Mouse (Mus musculus): Measurements from ENCODE around the gene Trak1. TPM values are rescaled to one million over a fixed set of nuclear protein-coding genes. Genes with fewer than 3 reads are reported as not detected.

The Trak1 gene
- polyA plus RNA-seq (2016; fragmentation: Nextera tagmentation; extraction: Ambion mirVana): 9.6 and 12.2 TPM in 2 replicates

GRCm38 (mm10) chr9:121297171-121298064, at the start of gene Trak1:
Trak1 (plus strand) TSS chr9:121297502.
- H3K36me3 ChIP-seq: no peaks in the 10 kb centered on the region
- WGBS: under 1% methylated on average over 84 of the region's 116 CpGs
- no peaks in the 10 kb centered on the region for H3K9me3 ChIP-seq (replicated peaks)
- peak within 1 kb of the TSS; percentile 92 for H3K4me3 ChIP-seq
- DNase-seq (ENCODE audit: low spot score): peak; percentile 80
- H3K27me3 ChIP-seq (ENCODE audit: low read depth, poor library complexity, severe bottlenecking): peaks cover 46% of the 10 kb centered on the region
- peak within 1 kb of the TSS; percentile 92 for H3K27ac ChIP-seq
- peaks cover 47% of the 10 kb centered on the region for H3K4me1 ChIP-seq

- Histone ChIP-seq H3K4me3 (no peak overlapping the region), H3K27ac (no peak overlapping the region), H3K27me3 (ENCODE audit: low read depth, poor library complexity, severe bottlenecking) (no peaks in the 10 kb centered on the region), H3K4me1 (no peaks in the 10 kb centered on the region; the same call in 1 of the 2 replicates), H3K36me3 (no peaks in the 10 kb centered on the region), H3K9me3 (replicated peaks) (no peaks in the 10 kb centered on the region)
- peak; percentile 91 for DNase-seq (ENCODE audit: low spot score)
- 71% methylated on average over 12 of the region's 12 CpGs for WGBS
Observed at GRCm38 (mm10) chr9:121247956-121248775, 49.1 kb upstream of the Trak1 start.

- Histone ChIP-seq H3K36me3 (peaks cover 3% of the 10 kb centered on the region), H3K27ac (0 out of 2 replicates have a peak overlapping the region, but pooled peaks have one; percentile 3), H3K27me3 (ENCODE audit: low read depth, poor library complexity, severe bottlenecking) (no peaks in the 10 kb centered on the region), H3K4me1 (no peaks in the 10 kb centered on the region; the same call in 1 of the 2 replicates), H3K4me3 (no peak overlapping the region), H3K9me3 (replicated peaks) (no peaks in the 10 kb centered on the region)
- no peak for DNase-seq (ENCODE audit: low spot score)
- WGBS: 51% methylated on average over 14 of the region's 14 CpGs
Observed at GRCm38 (mm10) chr9:121249805-121250204, 47.5 kb upstream of the Trak1 start.

GRCm38 (mm10) chr9:121250854-121251253, 46.4 kb upstream of the Trak1 start:
- no peaks in the 10 kb centered on the region for H3K27me3 ChIP-seq (ENCODE audit: low read depth, poor library complexity, severe bottlenecking)
- WGBS: 95% methylated on average over 11 of the region's 11 CpGs
- H3K4me1 ChIP-seq: no peaks in the 10 kb centered on the region; the same call in 1 of the 2 replicates
- H3K27ac ChIP-seq: no peak overlapping the region
- no peaks in the 10 kb centered on the region for H3K9me3 ChIP-seq (replicated peaks)
- peaks cover 4% of the 10 kb centered on the region for H3K36me3 ChIP-seq
- no peak overlapping the region for H3K4me3 ChIP-seq
- no peak for DNase-seq (ENCODE audit: low spot score)

- 86% methylated on average over 2 of the region's 2 CpGs for WGBS
Observed at GRCm38 (mm10) chr9:121253983-121254382, 43.3 kb upstream of the Trak1 start.

GRCm38 (mm10) chr9:121254761-121255160, 42.5 kb upstream of the Trak1 start:
- 95% methylated on average over 13 of the region's 13 CpGs for WGBS
- Histone ChIP-seq H3K4me3 (no peak overlapping the region), H3K27ac (no peak overlapping the region), H3K27me3 (ENCODE audit: low read depth, poor library complexity, severe bottlenecking) (no peaks in the 10 kb centered on the region), H3K36me3 (peaks cover 4% of the 10 kb centered on the region), H3K4me1 (peaks cover 18% of the 10 kb centered on the region), H3K9me3 (replicated peaks) (no peaks in the 10 kb centered on the region)
- no peak for DNase-seq (ENCODE audit: low spot score)

More at GRCm38 (mm10) chr9:121253983-121254382, 43.3 kb upstream of the Trak1 start:
- no peak for DNase-seq (ENCODE audit: low spot score)
- H3K27ac ChIP-seq: no peak overlapping the region
- H3K27me3 ChIP-seq (ENCODE audit: low read depth, poor library complexity, severe bottlenecking): no peaks in the 10 kb centered on the region
- no peak overlapping the region for H3K4me3 ChIP-seq
- peaks cover 4% of the 10 kb centered on the region for H3K36me3 ChIP-seq
- H3K4me1 ChIP-seq: peaks cover 15% of the 10 kb centered on the region
- no peaks in the 10 kb centered on the region for H3K9me3 ChIP-seq (replicated peaks)

- WGBS: 86% methylated on average over 9 of the region's 9 CpGs
- Histone ChIP-seq H3K27me3 (ENCODE audit: low read depth, poor library complexity, severe bottlenecking) (no peaks in the 10 kb centered on the region), H3K4me1 (peaks cover 18% of the 10 kb centered on the region), H3K4me3 (no peak overlapping the region), H3K9me3 (replicated peaks) (no peaks in the 10 kb centered on the region), H3K36me3 (peaks cover 4% of the 10 kb centered on the region), H3K27ac (no peak overlapping the region)
- DNase-seq (ENCODE audit: low spot score): no peak
Observed at GRCm38 (mm10) chr9:121257106-121257505, 40.2 kb upstream of the Trak1 start.

- H3K9me3 ChIP-seq (replicated peaks): no peaks in the 10 kb centered on the region
- H3K4me1 ChIP-seq: no peaks in the 10 kb centered on the region
- no peaks in the 10 kb centered on the region for H3K36me3 ChIP-seq
- no peak overlapping the region for H3K27ac ChIP-seq
- DNase-seq (ENCODE audit: low spot score): no peak
- no peaks in the 10 kb centered on the region for H3K27me3 ChIP-seq (ENCODE audit: low read depth, poor library complexity, severe bottlenecking)
- WGBS: 88% methylated on average over 10 of the region's 10 CpGs
- H3K4me3 ChIP-seq: no peak overlapping the region
Observed at GRCm38 (mm10) chr9:121265307-121265706, 32.0 kb upstream of the Trak1 start.

- Histone ChIP-seq H3K4me3 (no peak overlapping the region), H3K27me3 (ENCODE audit: low read depth, poor library complexity, severe bottlenecking) (no peaks in the 10 kb centered on the region), H3K4me1 (peaks cover 3% of the 10 kb centered on the region; the same call in 1 of the 2 replicates), H3K9me3 (replicated peaks) (no peaks in the 10 kb centered on the region), H3K27ac (no peak overlapping the region), H3K36me3 (no peaks in the 10 kb centered on the region)
- WGBS: 89% methylated on average over 1 of the region's 1 CpGs
- no peak for DNase-seq (ENCODE audit: low spot score)
Observed at GRCm38 (mm10) chr9:121271149-121271548, 26.2 kb upstream of the Trak1 start.

- WGBS: 67% methylated on average over 4 of the region's 4 CpGs
- no peak for DNase-seq (ENCODE audit: low spot score)
- peaks cover 6% of the 10 kb centered on the region; the same call in 1 of the 2 replicates for H3K4me1 ChIP-seq
- H3K9me3 ChIP-seq (replicated peaks): no peaks in the 10 kb centered on the region
- no peaks in the 10 kb centered on the region for H3K27me3 ChIP-seq (ENCODE audit: low read depth, poor library complexity, severe bottlenecking)
- H3K27ac ChIP-seq: no peak overlapping the region
- no peak overlapping the region for H3K4me3 ChIP-seq
- no peaks in the 10 kb centered on the region for H3K36me3 ChIP-seq
Observed at GRCm38 (mm10) chr9:121271561-121271960, 25.7 kb upstream of the Trak1 start.

GRCm38 (mm10) chr9:121276745-121277117, 20.6 kb upstream of the Trak1 start:
- H3K9me3 ChIP-seq (replicated peaks): no peaks in the 10 kb centered on the region
- DNase-seq (ENCODE audit: low spot score): no peak
- WGBS: 19% methylated on average over 15 of the region's 15 CpGs
- H3K27ac ChIP-seq: peak overlapping the region; percentile 90
- peaks cover 5% of the 10 kb centered on the region for H3K36me3 ChIP-seq
- peaks cover 17% of the 10 kb centered on the region for H3K4me1 ChIP-seq
- H3K27me3 ChIP-seq (ENCODE audit: low read depth, poor library complexity, severe bottlenecking): no peaks in the 10 kb centered on the region
- peak overlapping the region; percentile 73 for H3K4me3 ChIP-seq

GRCm38 (mm10) chr9:121277118-121278060, 19.9 kb upstream of the Trak1 start, which contains the start of gene Ulk4:
Ulk4 (minus strand) TSS chr9:121277197.
- under 1% methylated on average over 59 of the region's 59 CpGs for WGBS
- DNase-seq (ENCODE audit: low spot score): peak; percentile 96

More at GRCm38 (mm10) chr9:121277118-121278060, 19.9 kb upstream of the Trak1 start, which contains the start of gene Ulk4:
- Histone ChIP-seq H3K27me3 (ENCODE audit: low read depth, poor library complexity, severe bottlenecking) (no peaks in the 10 kb centered on the region), H3K4me1 (peaks cover 17% of the 10 kb centered on the region), H3K4me3 (peak within 1 kb of the TSS; percentile 73), H3K27ac (peak within 1 kb of the TSS; percentile 90), H3K9me3 (replicated peaks) (no peaks in the 10 kb centered on the region), H3K36me3 (peaks cover 7% of the 10 kb centered on the region)
